Mouse (Mus musculus): ENCODE data around the gene Trim65.

DNA sequence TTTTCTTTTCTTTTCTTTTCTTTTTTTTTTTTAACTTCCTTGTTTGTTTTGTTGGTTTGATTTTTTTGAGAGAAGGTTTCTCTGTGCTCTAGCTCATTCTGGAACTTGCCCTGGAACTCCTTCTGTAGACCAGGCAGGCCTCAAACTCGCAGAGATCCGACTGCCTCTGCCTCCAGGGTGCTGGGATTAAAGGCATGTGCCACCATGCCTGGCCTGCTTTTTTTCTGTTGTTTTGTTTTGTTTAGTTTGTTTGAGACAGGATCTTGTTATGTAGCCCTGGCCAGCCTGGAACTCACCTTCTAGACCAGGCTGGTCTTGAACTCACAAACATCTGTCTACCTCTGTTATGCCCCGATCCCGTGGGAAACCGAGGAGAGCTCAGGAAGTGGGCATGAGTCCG, 41.4 kb downstream of the Trim65 start:
- TF ChIP-seq EP300 (IDR thresholded peaks at IDR 0.05; ENCODE audit: low read depth) (no peak), CTCF (IDR thresholded peaks at IDR 0.05; ENCODE audit: low read depth) (no peak)

Measured in heart, postnatal 0 days (tissue).